Mouse (Mus musculus) liver, embryonic 12.5 days (tissue): ENCODE measurements around the gene Tbc1d10c. TPM values are rescaled to one million over a fixed set of nuclear protein-coding genes. Genes with fewer than 3 reads are reported as not detected.

Experiments
- ATAC-seq: fragments of 200-750 bp; cut with Nextera tagmentation; 2 replicates; pipeline ENCODE4 v1.8.0; 2017; ENCODE audit warnings: moderate number of reproducible peaks, mild to moderate bottlenecking, moderate library complexity
- H3K27ac ChIP-seq: fragments of 300-500 bp; sonication (generic); 2 replicates; pipeline ENCODE4 v1.5.1; 2016; ENCODE audit warnings: mild to moderate bottlenecking
- H3K27me3 ChIP-seq: fragments of 300-500 bp; sonication (generic); replicated peaks from 2 replicates; pipeline ENCODE4 v1.6.1; 2016; ENCODE audit warnings: mild to moderate bottlenecking, moderate library complexity
- H3K36me3 ChIP-seq: fragments of 300-500 bp; sonication (generic); 2 replicates; pipeline ENCODE4 v1.6.1; 2016; ENCODE audit warnings: mild to moderate bottlenecking, moderate library complexity
- H3K4me1 ChIP-seq: fragments of 300-500 bp; sonication (generic); 2 replicates; pipeline ENCODE4 v1.6.1; 2016
- H3K4me2 ChIP-seq: fragments of 300-500 bp; sonication (generic); 2 replicates; pipeline ENCODE4 v1.6.1; 2016; ENCODE audit warnings: mild to moderate bottlenecking, moderate library complexity
- H3K4me3 ChIP-seq: fragments of 300-500 bp; sonication (generic); 2 replicates; pipeline ENCODE4 v1.5.1; 2016; ENCODE audit warnings: mild to moderate bottlenecking, moderate library complexity
- H3K9ac ChIP-seq: fragments of 300-500 bp; sonication (generic); 2 replicates; pipeline ENCODE4 v1.6.1; 2016; ENCODE audit warnings: mild to moderate bottlenecking, moderate library complexity
- H3K9me3 ChIP-seq: fragments of 300-500 bp; sonication (generic); replicated peaks from 2 replicates; pipeline ENCODE4 v1.6.1; 2016; ENCODE audit warnings: mild to moderate bottlenecking, moderate library complexity
- whole genome bisulfite sequencing: fragments of 180-500 bp; shearing (Covaris S2); methylation state at CpG from one replicate; pipeline ENCODE4 v1.1.7; 2016; ENCODE audit not compliant: insufficient replicate concordance; 5-methylcytosine and 5-hydroxymethylcytosine counted together
- polyA plus RNA-seq: library from polyadenylated mRNA; unstranded; fragments of >200 nt; fragmentation: Nextera tagmentation; extraction: Ambion mirVana; gene quantifications from 2 replicates; pipeline ENCODE4 v1.2.1, GENCODE M21; 2016

Tbc1d10c gene
- polyA plus RNA-seq, 1 experiment from 2014 or later, result 4.9 TPM

- no peaks in the 10 kb centered on the region for H3K36me3 ChIP-seq
- peaks cover 62% of the 10 kb centered on the region for H3K27me3 ChIP-seq
- ATAC-seq, result no peak
- WGBS, result 77% methylated on average over 7 of the region's 7 CpGs
- H3K4me2 ChIP-seq, result no peak overlapping the region
- no peak overlapping the region for H3K9ac ChIP-seq
- H3K4me1 ChIP-seq, result peaks cover 53% of the 10 kb centered on the region
- H3K9me3 ChIP-seq, result no peaks in the 10 kb centered on the region
- H3K4me3 ChIP-seq, result no peak overlapping the region
- no peak overlapping the region for H3K27ac ChIP-seq
These were observed 35.7 kb upstream of the Tbc1d10c start for GRCm38 (mm10) chr19:4226779-4227178.

GRCm38 (mm10) chr19:4222165-4222564 lies 31.1 kb upstream of the Tbc1d10c start:
- Histone ChIP-seq H3K36me3 (no peaks in the 10 kb centered on the region), H3K9ac (no peak overlapping the region), H3K4me1 (peaks cover 50% of the 10 kb centered on the region), H3K27me3 (peaks cover 86% of the 10 kb centered on the region), H3K4me3 (no peak overlapping the region), H3K4me2 (no peak overlapping the region), H3K27ac (no peak overlapping the region), H3K9me3 (no peaks in the 10 kb centered on the region)
- WGBS, result 57% methylated on average over 11 of the region's 11 CpGs
- no peak for ATAC-seq

- 0 out of 2 replicates have a peak overlapping the region, but pooled peaks have one; percentile 18 for H3K9ac ChIP-seq
These were observed 30.1 kb upstream of the Tbc1d10c start for GRCm38 (mm10) chr19:4220957-4221743.

GRCm38 (mm10) chr19:4220416-4220815 lies 29.3 kb upstream of the Tbc1d10c start:
- H3K4me3 ChIP-seq, result no peak overlapping the region
- peaks cover 88% of the 10 kb centered on the region for H3K27me3 ChIP-seq
- H3K4me1 ChIP-seq, result peaks cover 63% of the 10 kb centered on the region
- peak overlapping the region; percentile 18; the same call in 1 of the 2 replicates for H3K9ac ChIP-seq
- no peaks in the 10 kb centered on the region for H3K36me3 ChIP-seq
- H3K9me3 ChIP-seq, result no peaks in the 10 kb centered on the region
- ATAC-seq, result peak; percentile 49; the same call in 1 of the 2 replicates
- peak overlapping the region; percentile 5; the same call in 1 of the 2 replicates for H3K4me2 ChIP-seq
- H3K27ac ChIP-seq, result no peak overlapping the region
- 40% methylated on average over 4 of the region's 4 CpGs for WGBS

More at GRCm38 (mm10) chr19:4220957-4221743, 30.1 kb upstream of the Tbc1d10c start:
- ATAC-seq, result no peak
- Histone ChIP-seq H3K4me1 (peaks cover 60% of the 10 kb centered on the region), H3K4me2 (0 out of 2 replicates have a peak overlapping the region, but pooled peaks have one; percentile 5), H3K9me3 (no peaks in the 10 kb centered on the region), H3K27me3 (peaks cover 86% of the 10 kb centered on the region), H3K27ac (0 out of 2 replicates have a peak overlapping the region, but pooled peaks have one; percentile 18), H3K36me3 (no peaks in the 10 kb centered on the region), H3K4me3 (no peak overlapping the region)
- WGBS, result 31% methylated on average over 14 of the region's 14 CpGs

- WGBS, result 78% methylated on average over 6 of the region's 6 CpGs
These were observed 28.9 kb upstream of the Tbc1d10c start for GRCm38 (mm10) chr19:4219943-4220342.

GRCm38 (mm10) chr19:4218784-4219183 lies 27.7 kb upstream of the Tbc1d10c start:
- H3K4me3 ChIP-seq, result no peak overlapping the region
- H3K27me3 ChIP-seq, result peaks cover 97% of the 10 kb centered on the region
- H3K4me1 ChIP-seq, result peaks cover 79% of the 10 kb centered on the region
- 12% methylated on average over 1 of the region's 1 CpGs for WGBS
- H3K9ac ChIP-seq, result no peak overlapping the region
- no peak overlapping the region for H3K27ac ChIP-seq
- H3K9me3 ChIP-seq, result no peaks in the 10 kb centered on the region
- no peaks in the 10 kb centered on the region for H3K36me3 ChIP-seq
- ATAC-seq, result no peak
- no peak overlapping the region for H3K4me2 ChIP-seq

More at GRCm38 (mm10) chr19:4219943-4220342, 28.9 kb upstream of the Tbc1d10c start:
- Histone ChIP-seq H3K27ac (no peak overlapping the region), H3K36me3 (no peaks in the 10 kb centered on the region), H3K9me3 (no peaks in the 10 kb centered on the region), H3K4me1 (peaks cover 67% of the 10 kb centered on the region), H3K9ac (no peak overlapping the region), H3K27me3 (peaks cover 90% of the 10 kb centered on the region), H3K4me3 (no peak overlapping the region), H3K4me2 (no peak overlapping the region)
- no peak for ATAC-seq

GRCm38 (mm10) chr19:4218293-4218692 lies 27.2 kb upstream of the Tbc1d10c start:
- H3K27ac ChIP-seq, result no peak overlapping the region
- ATAC-seq, result no peak
- WGBS, result 81% methylated on average over 11 of the region's 11 CpGs

GRCm38 (mm10) chr19:4217855-4218254 lies 26.8 kb upstream of the Tbc1d10c start:
- Histone ChIP-seq H3K9ac (no peak overlapping the region), H3K4me3 (no peak overlapping the region), H3K27ac (no peak overlapping the region), H3K36me3 (no peaks in the 10 kb centered on the region), H3K27me3 (peaks cover 98% of the 10 kb centered on the region), H3K9me3 (no peaks in the 10 kb centered on the region), H3K4me2 (no peak overlapping the region), H3K4me1 (peaks cover 78% of the 10 kb centered on the region)
- 54% methylated on average over 3 of the region's 3 CpGs for WGBS
- no peak for ATAC-seq

More at GRCm38 (mm10) chr19:4218293-4218692, 27.2 kb upstream of the Tbc1d10c start:
- Histone ChIP-seq H3K4me2 (no peak overlapping the region), H3K9me3 (no peaks in the 10 kb centered on the region), H3K9ac (no peak overlapping the region), H3K4me1 (peaks cover 79% of the 10 kb centered on the region), H3K4me3 (no peak overlapping the region), H3K36me3 (no peaks in the 10 kb centered on the region), H3K27me3 (peaks cover 97% of the 10 kb centered on the region)

GRCm38 (mm10) chr19:4217140-4217539 lies 26.1 kb upstream of the Tbc1d10c start:
- 0 out of 2 replicates have a peak, but pooled peaks have one; percentile 9 for ATAC-seq
- no peak overlapping the region for H3K4me3 ChIP-seq
- no peaks in the 10 kb centered on the region for H3K9me3 ChIP-seq
- WGBS, result 38% methylated on average over 5 of the region's 5 CpGs
- H3K4me2 ChIP-seq, result no peak overlapping the region
- H3K27me3 ChIP-seq, result peaks cover 98% of the 10 kb centered on the region
- no peak overlapping the region for H3K27ac ChIP-seq
- H3K9ac ChIP-seq, result no peak overlapping the region
- H3K36me3 ChIP-seq, result no peaks in the 10 kb centered on the region
- H3K4me1 ChIP-seq, result peaks cover 74% of the 10 kb centered on the region

GRCm38 (mm10) chr19:4216041-4216685 lies 25.1 kb upstream of the Tbc1d10c start:
- Histone ChIP-seq H3K4me2 (no peak overlapping the region; the same call in 1 of the 2 replicates), H3K9me3 (no peaks in the 10 kb centered on the region), H3K27ac (no peak overlapping the region), H3K4me1 (peaks cover 64% of the 10 kb centered on the region), H3K9ac (no peak overlapping the region), H3K4me3 (no peak overlapping the region), H3K36me3 (no peaks in the 10 kb centered on the region), H3K27me3 (peaks cover 98% of the 10 kb centered on the region)
- ATAC-seq, result no peak
- 9% methylated on average over 14 of the region's 14 CpGs for WGBS

- ATAC-seq, result no peak
- peak overlapping the region; percentile 57; the same call in 1 of the 2 replicates for H3K27ac ChIP-seq
- 3% methylated on average over 14 of the region's 21 CpGs for WGBS
- peaks cover 98% of the 10 kb centered on the region for H3K27me3 ChIP-seq
- H3K4me3 ChIP-seq, result peak overlapping the region; percentile 57
- peak overlapping the region; percentile 77 for H3K4me2 ChIP-seq
- H3K9ac ChIP-seq, result peak overlapping the region; percentile 67; the same call in 1 of the 2 replicates
- no peaks in the 10 kb centered on the region for H3K36me3 ChIP-seq
- peaks cover 57% of the 10 kb centered on the region for H3K4me1 ChIP-seq
- no peaks in the 10 kb centered on the region for H3K9me3 ChIP-seq
These were observed 24.4 kb upstream of the Tbc1d10c start for GRCm38 (mm10) chr19:4215451-4215840.
